Mouse (Mus musculus): ENCODE results near the gene Faap100. TPM values are rescaled to one million over a fixed set of nuclear protein-coding genes. Genes with fewer than 3 reads are reported as not detected.

The Faap100 gene
- total RNA-seq, 2 experiments from 2014 or later: 12.8 to 16.4 TPM

GRCm38 (mm10) chr11:120341661-120342060 is 36.9 kb downstream of the Faap100 start:
- DNase-seq (ENCODE audit: low spot score in 2 of 2): no peak

DNA sequence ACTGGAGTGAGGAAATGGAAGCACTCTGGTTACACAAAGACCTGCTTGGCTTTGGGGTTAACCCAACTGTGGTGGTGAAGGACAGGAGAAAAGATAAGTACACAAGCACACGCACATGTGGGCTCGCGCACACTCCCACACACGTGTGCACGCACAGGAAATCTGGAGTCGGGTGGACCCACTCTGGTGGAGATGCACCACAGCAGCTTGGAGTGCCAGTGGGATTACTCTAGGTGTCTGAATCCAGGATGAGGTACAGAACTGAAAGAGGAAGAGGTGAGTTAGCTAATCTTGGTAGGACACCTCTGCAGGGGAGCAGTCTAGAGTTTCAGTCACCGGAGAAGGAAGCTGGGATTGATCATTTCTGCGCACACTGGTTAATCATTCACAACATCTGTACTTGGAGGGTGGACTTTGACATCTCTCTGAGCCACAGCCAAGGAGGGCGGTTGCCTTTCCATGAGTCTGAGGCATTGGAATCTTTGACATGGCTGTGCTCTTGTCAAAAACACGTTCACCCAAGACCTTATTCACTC is 38.5 kb downstream of the Faap100 start:
- no peak for DNase-seq (ENCODE audit: low spot score in 2 of 2)
- intact Hi-C loops (cut with DNase I): no loop called here

More at GRCm38 (mm10) chr11:120341661-120342060, 36.9 kb downstream of the Faap100 start:
- intact Hi-C loops (cut with DNase I): no loop called here

DNA sequence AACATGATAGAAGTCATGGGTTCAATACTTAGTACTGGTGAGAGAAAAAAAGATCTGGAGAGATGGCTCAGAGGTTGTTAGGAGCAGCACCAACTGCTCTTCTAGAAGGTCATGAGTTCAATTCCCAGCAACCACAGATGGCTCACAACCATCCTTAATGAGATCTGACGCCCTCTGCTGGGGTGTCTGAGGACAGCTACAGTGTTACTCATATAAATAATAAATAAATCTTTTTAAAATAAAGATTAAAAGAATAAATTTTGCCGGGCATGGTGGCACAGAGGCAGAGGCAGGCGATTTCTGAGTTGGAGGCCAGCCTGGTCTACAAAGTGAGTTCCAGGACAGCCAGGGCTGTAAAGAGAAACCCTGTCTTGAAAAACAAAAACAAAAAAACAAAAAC is 39.8 kb downstream of the Faap100 start:
- no peak for DNase-seq (ENCODE audit: low spot score in 2 of 2)

GRCm38 (mm10) chr11:120337447-120337846 is 41.1 kb downstream of the Faap100 start:
- intact Hi-C loops (cut with DNase I): no loop called here

More for the DNA sequence above, 39.8 kb downstream of the Faap100 start:
- intact Hi-C loops (cut with DNase I): no loop called here

DNA sequence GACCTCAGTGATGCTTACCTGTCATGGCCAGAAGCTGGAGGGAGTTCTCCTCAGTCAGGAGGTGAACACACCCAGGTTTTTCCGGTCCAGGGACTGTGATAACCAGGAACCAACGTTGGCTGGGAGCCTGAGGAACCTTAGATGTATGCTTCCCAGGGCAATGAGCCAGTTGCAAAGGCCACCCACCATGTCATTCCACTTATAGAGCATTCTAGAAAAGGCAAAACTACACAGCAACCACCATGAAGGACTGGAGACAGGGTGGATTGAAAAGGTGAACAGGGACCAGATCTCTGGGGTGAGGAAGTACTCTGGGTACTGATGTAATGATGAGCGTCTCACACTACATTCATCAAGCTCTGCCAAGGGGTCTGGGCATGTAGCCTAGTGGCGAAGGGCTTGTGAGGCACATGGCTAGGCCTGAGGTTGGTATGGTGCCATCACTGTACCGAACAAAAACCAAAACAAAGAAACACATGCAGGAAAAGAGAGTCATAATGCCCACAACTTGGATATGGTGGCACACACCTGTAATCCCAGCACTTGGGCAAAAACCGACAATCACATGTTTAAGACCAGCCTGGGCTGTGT is 43.0 kb downstream of the Faap100 start:
- intact Hi-C loops (cut with DNase I): no loop called here
- DNase-seq (ENCODE audit: low spot score in 2 of 2): no peak

More at GRCm38 (mm10) chr11:120337447-120337846, 41.1 kb downstream of the Faap100 start:
- no peak for DNase-seq (ENCODE audit: low spot score in 2 of 2)

- intact Hi-C loops (cut with DNase I): no loop called here
- DNase-seq (ENCODE audit: low spot score in 2 of 2): no peak
Measured at GRCm38 (mm10) chr11:120320156-120320555, 58.4 kb downstream of the Faap100 start.

DNA sequence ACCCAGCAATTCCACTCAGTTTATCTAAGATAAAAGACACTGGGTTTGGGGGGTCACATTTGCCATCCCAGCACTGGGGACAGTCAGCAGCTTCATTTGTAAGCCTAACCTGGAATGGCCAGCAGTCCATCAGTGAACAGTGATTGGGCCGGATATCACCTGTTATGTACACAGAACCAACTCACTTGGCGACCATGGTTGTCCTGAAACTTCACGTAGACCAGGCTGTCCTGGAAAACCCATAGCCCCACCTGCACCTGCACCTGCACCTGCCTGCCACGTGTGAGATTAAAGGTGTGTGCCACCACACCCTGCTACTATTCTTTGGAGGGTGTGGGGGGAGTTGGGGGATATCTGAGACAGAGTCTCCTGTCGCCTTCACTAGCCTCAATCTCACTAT is 59.3 kb downstream of the Faap100 start:
- DNase-seq (ENCODE audit: low spot score in 2 of 2): no peak
- intact Hi-C loops (cut with DNase I): no loop called here

Small RNA genes within 50 kb of the gene (microRNA-seq; reads per million reads assigned to microRNA genes)
- gene Gm23419: not detected
- gene Mir6935: 1.0 reads per million

Other genes with a start within 250 kb of the Faap100 start
- 10 to 100 TPM; 80.8 to 86.4 TPM for gene Slc38a10, start 227.4 kb downstream of the Faap100 start, total RNA-seq (2021)
- 10 to 100 TPM; 15.3 to 20.9 TPM for gene Bahcc1, start 145.8 kb downstream of the Faap100 start, total RNA-seq (2021)
- gene Actg1, start 30.2 kb downstream of the Faap100 start, total RNA-seq (2021): 1,000 to 10,000 TPM; 1,144 to 1,299 TPM
- gene Fscn2, start 17.2 kb downstream of the Faap100 start, total RNA-seq (2021): under 1 TPM; 0.25 to 0.72 TPM
- 10 to 100 TPM; 65.3 to 77.0 TPM for gene Nploc4, start 58.9 kb upstream of the Faap100 start, total RNA-seq (2021)
- gene Tspan10, start 63.9 kb upstream of the Faap100 start, total RNA-seq (2021): 1 to 10 TPM in 1 of 2 experiments, not detected in 1; 1.8 TPM
- under 1 TPM; 0.37 to 0.66 TPM for gene Pde6g, start 74.7 kb upstream of the Faap100 start, total RNA-seq (2021)
- gene Oxld1, start 79.3 kb upstream of the Faap100 start, total RNA-seq (2021): 10 to 100 TPM; 14.3 to 20.6 TPM
- 10 to 100 TPM; 19.9 to 29.4 TPM for gene Ccdc137, start 79.4 kb upstream of the Faap100 start, total RNA-seq (2021)
- 10 to 100 TPM; 49.3 to 55.0 TPM for gene Arl16, start 88.8 kb upstream of the Faap100 start, total RNA-seq (2021)
- 10 to 100 TPM; 75.6 to 78.5 TPM for gene Mrpl12, start 105.8 kb upstream of the Faap100 start, total RNA-seq (2021)
- 10 to 100 TPM; 18.2 to 21.9 TPM for gene Slc25a10, start 113.1 kb upstream of the Faap100 start, total RNA-seq (2021)
- gene Gcgr, start 151.9 kb upstream of the Faap100 start, total RNA-seq (2021): not detected
- gene Mcrip1, start 171.0 kb upstream of the Faap100 start, total RNA-seq (2021): 10 to 100 TPM; 73.4 to 91.7 TPM
- gene Ppp1r27, start 172.4 kb upstream of the Faap100 start, total RNA-seq (2021): not detected
- 100 to 1,000 TPM; 122 to 126 TPM for gene P4hb, start 194.5 kb upstream of the Faap100 start, total RNA-seq (2021)
- 100 to 1,000 TPM; 304 to 344 TPM for gene Arhgdia, start 202.9 kb upstream of the Faap100 start, total RNA-seq (2021)
- 10 to 100 TPM; 59.7 to 67.5 TPM for gene Alyref, start 219.6 kb upstream of the Faap100 start, total RNA-seq (2021)
- gene Anapc11, start 219.7 kb upstream of the Faap100 start, total RNA-seq (2021): 10 to 100 TPM; 91.4 to 99.7 TPM
- gene Npb, start 229.7 kb upstream of the Faap100 start, total RNA-seq (2021): 1 to 10 TPM in 1 of 2 experiments, not detected in 1; 1.2 TPM
- gene Pcyt2, start 239.2 kb upstream of the Faap100 start, total RNA-seq (2021): 100 to 1,000 TPM; 115 to 135 TPM
- 10 to 100 TPM; 37.8 to 43.3 TPM for gene Sirt7, start 246.5 kb upstream of the Faap100 start, total RNA-seq (2021)

Measured in left cerebral cortex, postnatal 36 days (tissue).